Mouse (Mus musculus) thymus, postnatal 4 days (tissue): Measurements from ENCODE around the gene Dhx30.

Experiments
- DNase-seq: peaks from one replicate; pipeline ENCODE4 v3.0.0; 2021

Dhx30 gene

GRCm38 (mm10) chr9:110044373-110044772, 73.3 kb downstream of the Dhx30 start:
- DNase-seq, result no peak

GRCm38 (mm10) chr9:110038485-110038884, 79.1 kb downstream of the Dhx30 start:
- DNase-seq, result no peak

- no peak for DNase-seq
Observed at GRCm38 (mm10) chr9:110037895-110038294, 79.7 kb downstream of the Dhx30 start.

GRCm38 (mm10) chr9:110035091-110035490, 82.5 kb downstream of the Dhx30 start:
- no peak for DNase-seq
